Mouse (Mus musculus) lung, postnatal 0 days (tissue): Measurements from ENCODE around the gene Nim1k.

ENCODE experiments used
- CTCF ChIP-seq: IDR thresholded peaks from 2 replicates; pipeline ENCODE4 v1.5.1; 2016; ENCODE audit warnings: antibody characterized with exemption, mild to moderate bottlenecking
- EP300 ChIP-seq: IDR thresholded peaks from 2 replicates; pipeline ENCODE4 v1.6.1; 2016; ENCODE audit warnings: antibody characterized with exemption, mild to moderate bottlenecking, control low read depth

DNA sequence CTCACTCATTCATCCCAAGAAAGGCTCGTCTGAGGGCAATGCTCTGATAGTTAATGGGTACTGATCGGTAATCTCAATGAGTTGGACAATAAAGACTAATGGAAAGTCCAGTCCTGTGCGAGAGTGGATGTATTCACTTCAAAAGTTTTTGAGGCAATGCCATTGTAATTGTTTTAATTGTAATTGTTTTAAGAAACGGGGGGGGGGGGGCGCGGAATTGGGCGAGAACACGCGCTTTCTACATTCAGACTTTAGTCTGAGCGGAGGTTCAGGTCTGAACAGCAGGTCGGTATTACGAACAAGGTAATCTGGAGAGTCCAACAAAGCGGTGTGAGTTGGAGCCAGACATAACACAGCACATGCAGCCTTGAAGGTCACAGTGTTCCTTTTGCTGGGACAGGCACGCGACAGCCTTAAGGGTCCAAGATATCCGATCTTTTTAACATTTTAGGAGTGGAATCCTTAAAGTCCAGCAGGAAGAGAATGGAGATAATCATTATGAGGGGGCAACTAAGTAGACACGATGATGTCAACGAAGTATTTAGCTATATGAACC, 36.0 kb upstream of the Nim1k start:
- TF ChIP-seq CTCF (no peak), EP300 (no peak)
